Mouse (Mus musculus) erythroid progenitor cell, adult 5-6 weeks (primary cell): Measurements from ENCODE around the gene Ccdc185. TPM values are rescaled to one million over a fixed set of nuclear protein-coding genes. Genes with fewer than 3 reads are reported as not detected.

Experiments
- ATAC-seq: replicated peaks from 2 replicates; pipeline ENCODE4 v1.8.0; 2016; ENCODE audit warnings: moderate number of reproducible peaks, mild to moderate bottlenecking, moderate TSS enrichment, inconsistent platforms; ENCODE audit not compliant: poor library complexity, low FRiP score, severe bottlenecking
- total RNA-seq, 2 experiments: library from RNA; stranded (forward) in 1 of 2; stranded (reverse) in 1 of 2; fragments of 150-400 nt in 1 of 2; fragments of 186-747, 209-891 nt in 1 of 2; gene quantifications; 2 replicates each; pipeline versions ENCODE4 v1.2.3 to v1.2.4; 2015 to 2017; ENCODE audit warnings: low replicate concordance in 2 of 2

The Ccdc185 gene
- total RNA-seq, 2 experiments from 2014 or later: not detected

GRCm38 (mm10) chr1:182751301-182751700 lies 2.3 kb upstream of the Ccdc185 start:
- no peak for ATAC-seq

GRCm38 (mm10) chr1:182747834-182748233 lies 1.1 kb downstream of the Ccdc185 start:
- no peak for ATAC-seq

GRCm38 (mm10) chr1:182747081-182747480 lies 1.9 kb downstream of the Ccdc185 start:
- ATAC-seq: no peak

- ATAC-seq: no peak
These were observed 13.1 kb downstream of the Ccdc185 start for GRCm38 (mm10) chr1:182735891-182736290.

GRCm38 (mm10) chr1:182732695-182733094 lies 16.3 kb downstream of the Ccdc185 start:
- ATAC-seq: no peak

GRCm38 (mm10) chr1:182729002-182729401 lies 20.0 kb downstream of the Ccdc185 start:
- no peak for ATAC-seq

- ATAC-seq: no peak
These were observed 21.4 kb downstream of the Ccdc185 start for GRCm38 (mm10) chr1:182727541-182727940.

GRCm38 (mm10) chr1:182714236-182714935 lies 34.6 kb downstream of the Ccdc185 start:
- no peak for ATAC-seq

- no peak for ATAC-seq
These were observed 37.5 kb downstream of the Ccdc185 start for GRCm38 (mm10) chr1:182711360-182711933.

- no peak for ATAC-seq
These were observed 41.5 kb downstream of the Ccdc185 start for GRCm38 (mm10) chr1:182707459-182707858.

GRCm38 (mm10) chr1:182704882-182705281 lies 44.1 kb downstream of the Ccdc185 start:
- no peak for ATAC-seq

- ATAC-seq: no peak
These were observed 49.3 kb downstream of the Ccdc185 start for GRCm38 (mm10) chr1:182699392-182700347.

Other genes starting within 250 kb of the Ccdc185 start
- 15.5 and 17.2 TPM in 2 replicates for gene Capn2, start 231.6 kb downstream of the Ccdc185 start, total RNA-seq (2015; ENCODE audit: low replicate concordance)
- 6.7 and 15.0 TPM in 2 replicates for gene Capn2, start 231.6 kb downstream of the Ccdc185 start, total RNA-seq (2017; ENCODE audit: low replicate concordance)
- gene Capn8, start 184.2 kb downstream of the Ccdc185 start, total RNA-seq (2015; ENCODE audit: low replicate concordance): not detected in 2 replicates
- not detected in 2 replicates for gene Capn8, start 184.2 kb downstream of the Ccdc185 start, total RNA-seq (2017; ENCODE audit: low replicate concordance)
- gene Susd4, start 14.7 kb upstream of the Ccdc185 start, total RNA-seq (2015; ENCODE audit: low replicate concordance): not detected in 2 replicates
- not detected in 2 replicates for gene Susd4, start 14.7 kb upstream of the Ccdc185 start, total RNA-seq (2017; ENCODE audit: low replicate concordance)
- 1.1 TPM in 1 of 2 replicates, not detected in the other for gene Tlr5, start 205.6 kb upstream of the Ccdc185 start, total RNA-seq (2015; ENCODE audit: low replicate concordance)
- gene Tlr5, start 205.6 kb upstream of the Ccdc185 start, total RNA-seq (2017; ENCODE audit: low replicate concordance): 0.26 TPM in 1 of 2 replicates, not detected in the other